Mouse (Mus musculus) B cell, adult 2 months (primary cell): Measurements from ENCODE around the gene Timm13.

Experiments used
- DNase-seq, 2 experiments: peaks; one replicate each; pipeline ENCODE4 v3.0.0; 2022

The Timm13 gene

DNA sequence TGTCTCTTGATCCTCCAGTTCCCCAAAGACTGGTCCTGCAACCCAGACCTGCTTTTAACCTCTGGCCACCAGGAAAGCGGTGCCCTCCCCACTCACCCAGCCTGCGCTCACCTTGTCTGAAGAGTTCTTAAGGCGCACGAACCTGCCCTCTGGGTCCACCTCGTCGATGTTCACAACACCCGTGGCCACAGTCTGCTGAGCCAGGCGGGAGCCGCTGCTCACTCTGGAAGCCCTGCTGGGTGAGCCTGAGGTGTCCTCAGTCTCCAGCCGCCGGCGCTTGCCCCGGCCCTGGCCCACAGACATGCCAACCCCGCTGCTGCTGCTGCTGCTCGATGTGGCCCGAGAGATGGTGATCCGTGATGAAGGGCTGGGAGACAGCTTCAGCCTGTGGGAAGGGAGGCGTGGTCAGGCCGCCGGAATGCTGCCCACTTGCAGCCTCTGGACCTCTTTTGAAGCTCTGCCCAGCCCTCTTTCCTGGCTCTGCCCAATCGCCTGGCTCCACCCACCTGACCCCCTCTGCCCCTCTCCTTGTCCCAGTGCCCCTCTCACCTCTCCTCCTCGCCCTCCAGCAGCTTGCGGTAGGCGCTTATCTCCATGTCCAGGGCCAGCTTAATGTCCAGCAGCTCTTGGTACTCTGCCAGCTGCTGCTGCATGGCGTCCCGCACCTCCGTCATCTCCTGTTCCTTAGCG lies 3.4 kb upstream of the Timm13 start:
- no peak for DNase-seq

DNA sequence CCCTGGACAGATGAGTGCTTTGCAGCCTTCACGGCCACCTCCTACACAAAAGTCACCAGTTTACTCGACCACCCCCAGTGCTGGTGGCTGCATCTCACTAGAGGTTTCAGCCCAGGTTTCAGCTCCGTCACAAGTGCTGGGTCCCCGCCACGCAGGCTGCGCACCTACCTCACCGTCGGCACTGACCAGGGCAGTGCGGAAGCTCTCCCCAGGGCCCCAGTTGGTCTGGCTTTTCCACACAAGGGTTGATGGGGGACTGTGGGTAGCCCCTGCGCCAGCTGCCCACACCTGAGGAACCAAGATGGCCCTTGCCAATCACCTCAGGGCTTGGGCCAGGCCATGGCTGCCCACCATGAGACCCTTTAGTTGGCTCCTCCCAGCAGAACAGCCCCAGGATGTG lies 2.5 kb upstream of the Timm13 start:
- no peak for DNase-seq

DNA sequence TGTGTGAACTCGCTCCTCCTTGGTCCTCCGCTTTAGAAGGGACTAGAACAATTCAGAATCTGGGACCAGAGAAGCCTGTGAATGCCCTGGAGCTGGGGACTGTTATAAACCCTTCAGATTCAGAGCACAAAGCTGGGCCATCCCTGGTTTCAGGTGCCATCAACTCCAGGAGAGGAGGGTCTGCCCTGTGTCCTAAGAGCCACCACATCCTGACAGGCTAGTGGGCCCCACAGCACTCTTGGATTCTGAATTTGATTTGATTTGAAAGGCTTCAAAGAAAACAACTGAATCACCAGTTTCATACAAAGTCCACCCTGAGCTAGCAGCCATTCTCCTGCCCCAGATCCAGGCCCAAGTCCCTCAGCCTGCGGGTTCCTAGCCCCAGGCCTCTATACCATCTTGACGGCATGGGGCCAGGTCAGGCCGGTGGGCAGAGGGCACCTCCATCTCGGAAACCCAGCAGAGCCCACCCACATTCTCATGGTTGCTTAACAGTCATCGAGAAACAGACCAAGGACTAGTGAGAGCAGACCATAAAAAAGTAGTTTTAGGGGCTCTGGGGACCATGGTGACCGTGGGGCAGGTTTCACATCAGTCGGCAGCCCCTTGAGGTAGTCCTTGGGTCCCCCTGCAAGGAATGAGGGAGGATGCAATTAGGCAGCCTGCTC lies 1.6 kb upstream of the Timm13 start:
- no peak for DNase-seq

DNA sequence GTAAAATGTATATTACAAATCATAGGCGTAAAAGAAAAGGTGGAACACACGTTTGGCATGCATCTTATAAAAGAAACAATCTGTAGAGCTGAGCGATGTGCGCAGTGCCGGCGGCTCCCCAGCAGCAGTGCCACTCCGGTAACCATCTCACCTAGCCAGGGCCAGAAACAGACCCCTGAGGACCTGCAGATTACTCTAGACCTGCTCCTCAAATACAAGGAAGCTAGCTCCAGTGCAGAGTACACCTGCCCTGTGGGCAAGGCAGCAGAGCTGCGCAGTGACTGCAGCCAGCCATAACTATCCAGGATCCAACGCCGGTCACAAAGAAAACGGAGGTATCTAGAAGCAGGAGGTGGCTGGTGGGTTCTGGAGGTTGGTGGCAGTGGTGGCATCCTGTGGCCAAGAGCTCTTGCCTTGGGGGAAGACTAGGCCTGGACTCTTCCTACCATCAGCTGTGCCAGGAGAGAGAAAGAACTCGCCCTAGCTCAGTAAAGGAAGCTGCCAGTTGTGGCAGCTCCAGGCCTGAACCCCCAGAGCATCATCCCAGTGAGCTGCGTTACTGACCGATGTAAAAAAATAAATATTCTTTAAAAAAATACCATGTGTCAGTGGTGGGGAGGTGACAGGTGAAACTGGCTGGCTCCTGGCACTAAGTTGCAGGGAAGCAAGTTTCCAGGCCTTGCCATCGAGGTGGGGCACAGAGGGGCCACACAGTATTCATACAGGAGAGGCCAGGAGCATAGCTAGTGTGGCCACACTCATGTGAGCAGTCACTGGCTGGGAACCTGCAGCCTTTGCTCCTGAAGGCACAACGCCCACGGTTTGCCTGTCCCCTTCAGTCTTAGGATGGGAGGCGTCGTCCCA lies 872 bp upstream of the Timm13 start:
- DNase-seq, result peak in 1 of 2 experiments; percentile 20

DNA sequence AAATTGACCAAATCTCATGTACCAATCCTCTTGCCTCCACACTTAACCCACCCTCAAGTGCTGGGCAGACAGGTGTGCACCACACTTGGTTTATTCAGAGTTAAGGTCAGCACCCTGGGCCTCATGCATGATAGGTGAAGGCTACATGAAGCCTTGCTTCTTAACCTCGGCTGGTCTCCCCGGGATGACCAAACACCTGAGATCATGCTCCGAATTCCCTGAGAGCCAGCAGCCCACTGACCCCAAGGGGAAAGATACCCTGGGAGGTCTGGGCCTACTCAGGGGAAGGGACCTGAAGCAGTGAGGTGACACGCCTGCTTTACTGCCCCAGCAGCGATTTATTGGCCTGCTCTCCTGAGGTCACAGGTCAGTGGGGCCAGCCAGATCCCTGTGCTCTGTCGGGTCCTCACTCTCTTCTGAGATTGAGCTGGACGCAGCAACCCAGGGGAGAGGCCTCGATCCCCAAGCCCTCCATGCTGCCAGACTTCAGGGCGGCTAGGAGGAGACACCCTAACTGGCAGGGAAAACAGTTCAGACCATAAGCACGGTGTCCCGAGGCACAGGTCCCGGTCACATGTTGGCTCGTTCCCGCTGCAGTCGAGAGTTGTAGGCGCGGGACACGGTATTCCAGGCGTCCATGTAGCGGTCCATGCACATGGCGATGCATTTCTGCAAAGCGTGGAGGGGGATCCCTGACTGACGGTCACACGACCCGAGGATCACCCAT lies 1.0 kb downstream of the Timm13 start:
- no peak for DNase-seq

DNA sequence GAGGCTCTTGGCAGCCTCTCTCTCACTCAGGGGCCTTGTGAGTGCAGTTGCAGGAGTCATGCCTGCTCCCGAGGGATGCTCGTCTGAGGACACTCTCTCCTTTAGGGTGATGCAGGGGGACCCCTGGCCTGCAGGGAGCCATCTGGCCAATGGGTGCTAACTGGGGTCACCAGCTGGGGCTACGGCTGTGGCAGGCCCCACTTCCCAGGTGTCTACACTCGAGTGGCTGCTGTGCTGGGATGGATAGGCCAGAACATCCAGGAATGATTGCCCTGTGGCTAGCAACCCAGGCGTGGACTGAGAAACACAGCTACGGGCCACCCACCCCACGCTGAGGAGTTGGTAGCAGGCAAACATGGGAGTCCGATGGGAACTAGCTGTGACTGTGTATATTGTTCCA lies 1.7 kb downstream of the Timm13 start:
- no peak for DNase-seq

DNA sequence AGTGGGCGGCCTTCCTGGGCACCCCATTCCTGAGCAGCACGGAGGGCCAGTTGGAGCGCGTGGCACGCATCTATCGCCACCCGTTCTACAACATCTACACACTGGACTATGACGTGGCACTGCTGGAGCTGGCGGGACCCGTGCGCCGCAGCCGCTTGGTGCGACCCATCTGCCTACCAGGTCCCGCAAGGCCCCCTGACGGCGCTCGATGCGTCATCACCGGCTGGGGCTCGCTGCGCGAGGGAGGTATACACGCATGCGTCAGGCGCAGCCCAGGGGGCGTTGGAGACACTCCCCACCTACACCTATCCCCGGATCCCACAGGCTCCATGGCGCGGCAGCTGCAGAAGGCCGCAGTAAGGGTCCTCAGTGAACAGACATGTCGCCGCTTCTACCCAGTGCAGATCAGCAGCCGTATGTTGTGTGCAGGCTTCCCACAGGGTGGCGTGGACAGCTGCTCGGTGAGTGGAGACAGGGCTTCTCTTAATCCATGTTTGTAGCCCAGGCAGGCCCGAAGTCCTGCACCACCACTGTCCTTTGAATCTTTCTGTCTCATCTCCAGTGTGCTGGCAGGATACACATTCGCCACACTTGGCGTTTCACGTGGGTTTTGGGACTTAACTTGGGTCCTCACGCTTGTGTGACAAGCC lies 2.8 kb downstream of the Timm13 start:
- no peak for DNase-seq

DNA sequence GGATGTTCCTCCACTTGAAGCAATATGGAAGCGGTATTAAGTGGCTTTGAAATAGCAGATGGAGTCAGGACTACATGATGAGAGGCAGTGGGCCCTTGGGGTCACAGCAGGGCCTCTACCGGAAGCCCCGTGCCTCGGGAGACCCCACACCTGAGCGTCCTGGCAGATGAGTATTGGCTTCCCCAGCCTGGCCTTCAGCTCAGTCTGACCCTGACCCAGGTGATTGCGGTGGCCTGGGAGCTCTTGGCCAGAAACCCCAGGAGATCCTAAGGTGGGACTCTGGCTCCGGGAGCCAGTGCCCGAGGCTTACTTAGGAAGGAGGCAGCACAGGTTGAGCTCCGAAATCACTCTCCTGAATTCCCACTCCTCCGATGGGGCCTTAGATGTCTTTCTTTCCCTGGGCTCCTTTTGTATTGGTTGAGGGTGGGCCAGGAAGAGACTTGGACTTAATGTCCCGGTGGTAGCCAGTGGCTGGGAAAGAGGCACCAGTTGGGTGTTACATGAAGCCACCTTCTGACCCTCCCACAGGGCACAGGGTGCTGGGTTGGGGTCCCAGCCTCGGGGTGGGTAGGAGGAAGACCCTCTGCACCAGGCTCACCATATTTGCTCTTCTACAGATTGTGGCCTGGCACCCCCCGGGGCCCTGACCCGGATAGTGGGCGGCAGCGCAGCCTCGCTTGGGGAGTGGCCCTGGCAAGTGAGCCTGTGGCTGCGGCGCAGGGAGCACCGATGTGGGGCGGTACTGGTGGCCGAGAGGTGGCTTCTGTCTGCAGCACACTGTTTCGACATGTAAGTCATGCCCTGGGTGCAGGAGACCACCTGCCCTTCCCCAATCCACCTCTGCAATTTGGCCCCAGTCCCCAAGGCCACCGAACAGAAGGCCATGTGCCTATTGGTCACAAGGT lies 3.9 kb downstream of the Timm13 start:
- DNase-seq, result no peak

DNA sequence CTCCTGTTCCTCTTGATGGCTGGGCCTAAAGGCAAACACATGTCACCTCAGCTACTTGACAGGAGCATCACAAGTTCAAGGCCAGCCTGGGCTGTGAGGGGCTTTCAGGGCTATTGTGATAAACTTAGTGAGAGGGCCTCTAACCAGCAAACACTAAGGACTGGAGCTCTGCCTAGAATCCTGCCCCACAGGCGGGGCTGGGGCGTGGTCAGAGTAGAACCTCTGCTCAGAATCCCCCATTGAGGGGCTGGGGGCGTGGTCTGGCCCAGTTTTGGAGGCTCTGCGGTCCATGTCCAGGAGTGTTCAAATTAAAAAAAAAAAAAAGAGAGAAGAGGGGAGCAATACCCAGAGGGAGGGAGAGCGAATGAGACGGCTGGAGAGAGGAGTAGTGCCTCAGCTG lies 5.1 kb downstream of the Timm13 start:
- DNase-seq, result no peak

DNA sequence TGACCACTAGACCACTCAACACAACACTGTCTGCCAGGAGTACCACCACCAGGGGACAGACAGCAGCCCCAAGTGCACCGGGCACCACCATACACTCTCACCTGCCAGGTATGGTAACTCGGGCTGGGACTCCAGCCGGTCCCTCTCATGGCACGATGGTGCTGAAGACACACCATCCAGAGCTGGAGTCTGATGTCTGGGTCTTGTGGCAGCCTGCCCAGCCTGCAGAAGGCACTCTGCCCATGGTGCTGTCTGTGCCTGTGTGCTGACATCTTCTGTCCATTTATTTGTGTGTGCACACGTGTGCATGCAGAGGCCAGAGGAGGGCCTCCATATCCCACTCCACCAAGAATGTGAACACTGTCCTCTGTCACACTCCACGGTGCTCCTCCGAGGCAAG lies 5.7 kb downstream of the Timm13 start:
- DNase-seq, result no peak

DNA sequence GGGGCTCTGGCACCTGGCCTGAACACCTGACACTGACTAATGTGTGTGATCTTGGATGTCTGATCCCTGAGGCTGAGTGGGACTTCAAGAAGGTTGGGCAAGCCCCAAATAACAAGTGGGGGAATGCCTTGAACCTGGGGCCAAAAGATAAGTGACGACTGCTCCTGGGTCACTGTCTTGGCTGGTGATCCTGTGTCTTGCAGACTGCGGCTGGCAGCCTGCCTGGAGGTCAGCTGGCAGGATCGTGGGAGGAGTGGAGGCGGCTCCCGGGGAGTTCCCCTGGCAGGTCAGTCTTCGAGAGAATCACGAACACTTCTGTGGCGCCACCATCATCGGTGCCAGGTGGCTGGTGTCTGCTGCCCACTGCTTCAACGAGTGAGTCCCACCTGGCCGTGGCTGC lies 13.6 kb downstream of the Timm13 start:
- no peak for DNase-seq

DNA sequence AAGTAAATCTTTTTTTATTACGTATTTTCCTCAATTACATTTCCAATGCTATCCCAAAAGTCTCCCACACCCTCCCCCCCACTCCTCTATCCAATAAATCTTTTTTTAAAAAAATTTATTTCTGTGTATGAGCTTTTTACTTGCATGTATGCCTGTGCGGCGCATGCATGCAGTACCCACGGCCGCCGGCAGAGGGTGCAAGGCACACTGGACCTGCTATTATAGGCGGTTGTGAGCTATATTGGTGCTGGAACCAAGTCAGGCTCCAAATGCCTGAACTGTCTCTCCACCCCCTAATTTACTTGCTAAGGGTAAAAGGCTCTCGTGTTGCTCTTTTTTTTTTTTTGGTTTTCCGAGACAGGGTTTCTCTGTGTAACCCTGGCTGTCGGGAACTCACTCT lies 19.5 kb downstream of the Timm13 start:
- peak; percentile 92 to 94 for DNase-seq

DNA sequence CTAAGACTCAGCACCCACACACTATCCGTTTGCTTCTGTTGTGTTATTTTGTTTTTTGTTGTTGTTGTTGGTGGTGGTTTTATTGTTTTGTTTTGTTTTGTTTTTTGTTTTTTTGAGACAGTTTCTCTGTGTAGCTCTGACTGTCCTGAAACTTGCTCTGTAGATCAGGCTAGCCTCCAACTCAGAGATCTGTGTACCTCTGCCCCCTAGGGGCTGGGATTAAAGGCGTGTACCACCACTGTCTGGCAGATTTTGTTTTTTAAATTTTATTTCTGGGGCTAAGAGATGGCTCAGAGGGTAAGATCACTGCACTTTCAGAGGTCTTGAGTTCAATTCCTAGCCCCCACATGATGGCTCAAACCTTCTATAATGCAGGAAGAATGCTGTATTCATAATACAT lies 19.9 kb downstream of the Timm13 start:
- peak; percentile 24 to 40 for DNase-seq

DNA sequence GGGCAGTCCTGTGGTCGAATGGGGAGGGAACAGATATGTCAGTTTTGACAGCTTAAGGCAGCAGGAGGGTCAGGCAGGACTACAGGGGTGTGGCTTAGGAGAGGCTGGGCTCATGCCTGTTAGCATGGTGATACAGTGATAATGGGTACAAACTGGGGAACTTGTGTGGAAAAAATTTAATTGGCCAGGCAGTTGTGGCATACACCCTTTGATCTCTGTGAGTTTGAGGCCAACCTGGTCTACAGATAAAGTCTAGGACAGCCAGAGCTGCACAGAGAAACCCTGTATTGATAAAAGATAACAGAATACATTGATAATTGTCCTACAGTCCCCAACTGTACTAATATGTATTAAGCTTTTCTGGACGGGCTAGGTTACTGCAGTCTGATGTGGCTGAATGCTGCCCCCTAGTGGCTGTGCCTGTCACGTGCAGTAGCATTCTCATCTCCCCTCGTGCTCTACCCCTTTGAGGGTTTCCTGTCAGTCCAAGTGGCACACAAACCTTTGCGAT lies 20.6 kb downstream of the Timm13 start:
- peak; percentile 86 to 87 for DNase-seq

DNA sequence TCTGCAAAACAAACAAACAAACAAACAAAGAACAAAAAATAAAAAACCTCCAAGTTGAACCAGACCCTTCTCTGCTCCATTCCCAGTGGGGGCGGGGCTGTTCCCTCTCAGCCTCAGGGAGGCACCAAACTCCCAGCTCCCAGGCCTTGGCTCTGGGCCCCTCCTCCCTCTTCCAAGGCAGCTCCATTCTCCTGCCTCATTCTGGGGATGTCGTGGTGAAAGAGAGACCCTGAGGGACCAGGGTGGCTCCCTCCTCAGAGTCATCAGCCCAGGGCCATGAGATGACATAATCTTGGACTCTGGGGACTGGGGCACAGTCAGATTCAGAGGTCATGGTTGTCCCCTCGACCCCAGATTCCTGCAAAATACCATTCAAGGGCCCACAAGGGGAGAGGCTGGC lies 24.2 kb downstream of the Timm13 start:
- no peak for DNase-seq

DNA sequence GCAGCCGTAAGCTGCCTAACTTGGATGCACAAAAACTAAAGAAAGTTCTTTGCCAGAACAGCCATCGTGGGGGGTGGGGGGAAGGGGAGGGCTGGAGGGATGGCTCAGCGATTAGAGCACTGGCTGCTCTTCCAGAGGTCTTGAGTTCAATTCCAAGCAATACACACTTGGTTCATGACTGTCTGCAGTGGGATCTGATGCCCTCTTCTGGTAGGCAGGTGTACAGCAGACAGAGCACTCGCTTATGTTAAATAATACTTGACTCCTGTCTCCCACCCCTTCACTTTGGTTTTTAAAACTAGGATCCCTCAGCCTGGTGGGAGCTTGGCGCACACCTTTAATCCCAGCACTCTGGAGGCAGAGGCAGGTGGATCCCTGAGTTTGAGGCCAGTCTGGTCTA lies 24.7 kb downstream of the Timm13 start:
- peak; percentile 73 to 78 for DNase-seq

DNA sequence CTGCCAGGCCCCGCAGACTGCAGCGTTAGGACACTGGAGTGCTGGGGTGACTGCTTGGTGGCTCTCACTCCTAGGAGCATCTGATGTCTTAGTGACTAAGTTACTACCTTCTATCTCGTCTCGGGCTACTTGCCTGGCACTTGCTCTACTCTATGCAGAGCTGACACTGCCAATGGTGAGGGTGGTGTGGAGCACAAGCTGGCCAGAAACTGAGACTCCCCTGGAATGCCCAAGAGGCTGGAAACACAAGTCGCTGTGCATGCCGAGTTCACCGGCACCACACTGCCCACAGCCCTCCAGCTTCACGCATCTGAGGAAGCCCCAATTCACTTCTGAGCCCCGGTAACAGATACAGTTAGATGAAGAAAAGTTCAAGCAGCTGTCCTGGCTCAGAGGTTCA lies 26.7 kb downstream of the Timm13 start:
- no peak for DNase-seq

DNA sequence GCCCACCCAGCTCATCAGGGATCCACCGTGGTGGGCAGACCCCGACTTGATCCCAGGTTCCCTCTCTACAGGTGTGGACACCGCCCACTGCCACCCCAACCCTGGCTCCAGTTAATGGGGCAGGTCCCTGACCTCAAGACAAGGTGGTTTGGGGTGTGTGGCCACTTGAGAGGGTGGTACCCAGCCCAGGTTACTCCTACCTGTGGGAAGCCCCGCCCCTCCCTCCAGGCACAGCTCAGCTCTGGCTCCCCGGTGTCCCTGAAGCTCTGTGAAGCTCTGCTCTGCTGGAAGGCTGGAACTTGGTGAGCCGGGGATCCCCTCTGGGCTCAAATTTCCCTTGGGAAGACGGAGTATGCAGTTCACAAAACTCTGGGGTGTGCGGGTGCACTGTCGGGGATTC lies 29.2 kb downstream of the Timm13 start, which contains the start of gene Tmprss9:
Tmprss9 (plus strand) TSS at position 268 of the 400 bp plus-strand sequence.
- no peak for DNase-seq

DNA sequence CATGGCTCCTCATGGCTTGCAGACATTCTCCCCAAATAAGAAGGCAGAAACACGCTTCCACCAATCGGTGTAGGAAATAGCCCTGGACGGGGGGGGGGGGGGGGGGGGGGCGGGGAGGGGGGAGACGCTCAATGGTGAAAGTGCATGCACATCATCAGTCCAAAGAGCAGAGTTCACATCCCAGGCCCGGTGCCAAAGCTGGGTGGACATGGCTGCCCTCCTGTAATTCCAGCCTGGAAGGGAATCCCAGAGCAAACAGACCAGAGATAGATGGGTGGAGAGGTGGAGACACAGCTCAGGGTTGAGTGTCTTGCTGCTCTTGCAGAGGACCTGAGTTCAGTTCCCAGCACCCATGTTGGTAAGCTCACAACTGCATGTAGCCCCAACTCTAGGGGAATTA lies 29.8 kb downstream of the Timm13 start:
- DNase-seq, result no peak

DNA sequence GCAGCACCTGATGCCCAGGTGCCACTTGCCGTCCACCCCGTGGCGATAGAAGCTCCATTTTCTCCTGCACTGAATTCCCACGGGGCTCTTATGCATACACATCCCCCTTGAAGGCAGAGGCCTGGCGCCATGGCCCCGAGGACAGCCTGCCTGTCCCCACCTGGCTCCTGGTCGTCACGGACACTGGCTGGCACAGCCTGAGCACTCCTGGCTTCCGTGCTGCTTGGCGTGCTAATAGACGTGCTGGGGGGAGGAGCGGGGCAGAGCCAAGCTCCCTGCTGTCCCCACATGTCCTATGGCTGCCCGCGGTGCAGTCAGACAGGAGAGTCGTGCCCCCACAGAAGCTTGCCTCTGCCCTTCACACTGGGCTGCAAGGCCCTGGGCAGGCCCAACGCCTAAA lies 36.3 kb downstream of the Timm13 start:
- DNase-seq, result no peak

DNA sequence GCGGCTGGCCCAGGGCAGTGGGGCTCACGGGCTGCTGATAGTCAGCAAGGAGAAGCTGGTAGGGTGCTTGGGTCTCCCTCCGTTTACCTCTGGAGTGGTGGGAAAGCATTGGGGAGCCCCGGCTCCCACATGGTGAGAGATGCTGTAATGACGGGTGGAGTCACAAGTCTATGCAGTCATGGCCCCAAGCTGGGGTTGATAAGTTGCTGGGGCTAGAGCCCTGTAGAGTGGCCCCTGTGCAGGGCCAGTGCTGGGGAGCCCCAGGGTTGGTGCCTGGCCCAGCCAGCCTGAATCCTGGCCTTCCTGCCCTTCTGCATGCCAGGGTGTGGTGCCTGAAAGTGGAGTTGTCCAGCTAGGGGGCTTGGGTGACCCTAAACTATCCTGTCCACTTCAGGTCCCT lies 38.5 kb downstream of the Timm13 start:
- no peak for DNase-seq
